Mouse (Mus musculus) bone marrow macrophage, adult 2 months (primary cell): ENCODE results near the gene 7530416G11Rik.

Experiments used
- CTCF ChIP-seq: IDR thresholded peaks from 2 replicates; pipeline ENCODE4 v1.5.1; 2012; ENCODE audit warnings: low read depth, mild to moderate bottlenecking, low read length, moderate library complexity
- POLR2A ChIP-seq: IDR thresholded peaks from 2 replicates; pipeline ENCODE4 v1.6.1; 2012; ENCODE audit warnings: mild to moderate bottlenecking, low read depth, low read length, borderline replicate concordance

DNA sequence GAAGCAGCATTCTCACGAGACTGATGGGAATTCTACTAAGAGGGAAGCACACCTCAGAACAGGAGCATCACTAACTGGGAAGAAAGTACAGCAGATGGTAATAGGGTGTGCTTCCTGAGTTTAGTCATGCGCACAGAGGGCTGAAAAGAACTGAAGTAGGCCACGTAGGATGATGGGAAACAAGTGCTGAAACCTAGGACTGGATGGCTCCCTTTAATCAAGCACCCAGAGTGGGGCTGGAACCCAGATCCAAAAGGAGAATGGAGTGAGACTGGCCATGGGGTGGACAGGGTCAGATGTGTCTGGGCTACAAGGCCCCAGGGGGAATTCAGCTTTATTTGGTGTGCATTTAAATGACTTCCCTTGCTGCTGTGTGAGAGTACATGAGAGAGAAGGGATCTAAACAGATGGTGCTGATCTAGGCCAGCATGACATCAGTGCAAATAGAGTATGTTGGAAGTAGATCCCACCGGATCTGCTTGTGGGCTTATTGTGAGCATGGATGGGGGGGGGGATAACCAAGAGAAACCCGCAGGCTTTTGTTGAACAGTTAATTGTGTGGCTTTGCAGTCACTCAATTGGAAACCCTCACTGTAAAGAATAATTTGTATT lies 36.5 kb downstream of the 7530416G11Rik start:
- no peak for TF ChIP-seq CTCF
- TF ChIP-seq POLR2A: no peak
